Mouse (Mus musculus): ENCODE measurements around the gene Rabep1. TPM values are rescaled to one million over a fixed set of nuclear protein-coding genes. Genes with fewer than 3 reads are reported as not detected.
"Not testable (repeated sequence)": the region's sequence is repeated elsewhere in the genome, so short reads cannot be mapped to it uniquely, and the experiment has no call there.

The Rabep1 gene
- polyA plus RNA-seq, 1 experiment from 2014 or later, result 80.3 TPM

DNA sequence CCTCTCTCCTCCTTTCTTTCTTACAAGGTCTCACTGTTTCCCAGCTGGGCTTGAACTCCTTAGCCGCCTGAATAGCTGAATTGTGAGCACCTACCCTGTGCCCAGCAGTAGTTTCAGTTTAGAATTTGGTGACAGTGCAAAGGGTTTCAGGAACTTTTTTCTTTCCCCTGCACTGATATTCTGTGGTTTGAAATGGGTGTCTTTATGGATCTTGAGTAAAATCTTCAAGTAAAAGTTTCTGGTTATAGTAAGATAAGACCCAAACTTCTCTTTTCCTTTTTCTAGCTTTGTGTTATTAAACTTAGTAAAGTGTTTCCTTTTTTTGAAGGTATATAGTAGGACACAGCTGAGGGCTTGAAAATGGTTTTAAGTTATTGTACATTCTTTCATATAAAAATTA, 26.5 kb downstream of the Rabep1 start:
- H3K4me2 ChIP-seq, result no peak overlapping the region
- H3K9me3 ChIP-seq, result no peaks in the 10 kb centered on the region
- no peak overlapping the region for H3K27ac ChIP-seq (replicated peaks)
- H3K36me3 ChIP-seq, result no peaks in the 10 kb centered on the region; the same call in 1 of the 2 replicates
- WGBS, result 64% methylated on average over 1 of the region's 1 CpGs
- ATAC-seq (ENCODE audit: low read depth), result no peak
- no peak overlapping the region for H3K9ac ChIP-seq
- peaks cover 14% of the 10 kb centered on the region for H3K4me1 ChIP-seq (replicated peaks)
- H3K4me3 ChIP-seq, result no peak overlapping the region
- H3K27me3 ChIP-seq, result no peaks in the 10 kb centered on the region

DNA sequence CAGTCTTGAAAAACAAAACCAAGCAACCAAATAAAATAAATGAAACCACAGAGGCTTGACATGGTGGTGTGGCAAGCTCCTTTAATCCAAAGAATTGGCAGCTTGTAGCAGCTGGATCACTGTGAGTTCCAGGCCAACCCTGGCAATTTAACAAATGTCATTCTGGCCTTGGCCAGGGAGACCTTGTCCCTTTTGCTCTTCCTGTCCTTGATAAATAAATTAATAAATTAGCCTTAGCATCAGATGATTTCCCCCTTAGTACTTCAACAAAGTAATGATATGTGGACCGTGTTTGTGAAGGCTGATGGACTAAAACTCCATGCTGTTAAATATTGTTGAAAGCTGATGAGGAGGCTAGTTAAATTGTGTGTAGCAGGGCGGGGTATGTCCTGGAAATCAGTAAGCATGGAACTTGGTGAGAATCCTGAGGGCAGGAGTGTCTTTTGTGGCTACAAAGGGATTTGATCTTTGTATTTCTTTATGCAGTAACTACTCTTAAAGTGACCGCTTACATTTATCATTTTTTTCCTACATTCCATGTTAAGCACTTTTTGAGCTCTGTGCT, 27.3 kb downstream of the Rabep1 start:
- Histone ChIP-seq H3K27me3 (no peaks in the 10 kb centered on the region), H3K4me3 (no peak overlapping the region), H3K4me2 (no peak overlapping the region), H3K36me3 (no peaks in the 10 kb centered on the region; the same call in 1 of the 2 replicates), H3K4me1 (replicated peaks) (peaks cover 14% of the 10 kb centered on the region), H3K9me3 (no peaks in the 10 kb centered on the region), H3K27ac (replicated peaks) (no peak overlapping the region), H3K9ac (no peak overlapping the region)
- 91% methylated on average over 3 of the region's 3 CpGs for WGBS
- ATAC-seq (ENCODE audit: low read depth), result no peak

DNA sequence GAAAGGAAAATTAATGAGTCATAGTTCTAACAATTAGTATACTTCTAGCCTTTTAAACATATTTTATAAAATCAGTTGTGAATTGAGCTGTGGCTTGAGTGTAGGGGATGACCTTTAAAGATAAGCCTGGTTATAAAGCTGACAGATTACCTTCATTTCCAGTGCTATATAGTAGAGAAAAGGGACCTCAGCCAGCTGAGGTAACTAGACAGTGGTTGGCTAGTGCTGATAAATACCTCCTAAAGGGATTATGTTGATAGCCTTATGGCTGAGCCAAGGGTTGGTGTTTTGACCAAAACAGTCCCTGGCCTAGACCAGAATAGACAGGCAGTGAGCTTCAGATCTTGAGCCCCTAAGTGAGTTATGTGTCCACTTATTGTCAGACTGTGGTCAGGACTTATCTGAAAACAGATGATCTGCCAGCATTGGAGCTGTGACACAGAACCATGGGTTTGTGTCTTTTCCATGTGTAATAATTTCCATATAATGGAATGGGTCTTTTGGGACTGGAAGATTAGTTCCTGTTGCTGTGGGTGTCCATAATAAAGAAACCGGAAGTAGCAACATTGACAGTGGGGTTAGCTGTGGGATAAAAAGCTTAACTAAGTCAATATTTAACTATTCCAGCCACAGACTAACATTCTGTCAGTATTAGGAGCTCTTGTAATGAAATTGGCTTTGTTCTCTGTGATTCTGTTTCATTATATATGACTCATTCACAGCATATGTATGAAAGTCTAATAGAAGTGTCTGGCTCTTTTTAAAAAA, 29.5 kb downstream of the Rabep1 start:
- Histone ChIP-seq H3K4me2 (no peak overlapping the region), H3K36me3 (peaks cover under 1% of the 10 kb centered on the region; the same call in 1 of the 2 replicates), H3K4me1 (replicated peaks) (peaks cover 14% of the 10 kb centered on the region), H3K4me3 (no peak overlapping the region), H3K27me3 (no peaks in the 10 kb centered on the region), H3K9me3 (no peaks in the 10 kb centered on the region), H3K27ac (replicated peaks) (no peak overlapping the region), H3K9ac (no peak overlapping the region)
- no peak for ATAC-seq (ENCODE audit: low read depth)
- 60% methylated on average over 1 of the region's 1 CpGs for WGBS

DNA sequence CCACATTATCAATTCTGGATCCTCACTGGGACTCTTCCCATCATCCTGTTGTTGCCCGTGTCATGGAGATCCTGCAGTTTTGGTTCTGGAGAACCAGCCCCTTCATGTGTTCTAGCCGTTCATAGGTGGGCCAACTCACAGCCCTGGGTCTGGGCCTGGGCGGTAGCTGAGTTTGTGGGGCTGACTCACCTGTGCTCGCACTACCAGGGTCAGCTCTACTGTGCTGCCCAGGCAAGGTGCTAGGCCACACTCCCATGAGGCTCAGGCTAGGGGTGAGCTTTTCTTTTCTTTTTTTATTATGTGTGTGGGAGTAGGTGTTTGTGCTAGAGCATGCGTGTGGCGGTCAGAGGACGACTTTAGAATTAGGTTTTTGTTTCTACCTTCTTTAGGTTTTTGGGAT, 33.1 kb downstream of the Rabep1 start:
- Histone ChIP-seq H3K9ac (no peak overlapping the region), H3K4me3 (no peak overlapping the region), H3K4me1 (replicated peaks) (peaks cover 7% of the 10 kb centered on the region), H3K27me3 (no peaks in the 10 kb centered on the region), H3K4me2 (no peak overlapping the region), H3K27ac (replicated peaks) (no peak overlapping the region), H3K36me3 (peaks cover 11% of the 10 kb centered on the region), H3K9me3 (no peaks in the 10 kb centered on the region)
- no peak for ATAC-seq (ENCODE audit: low read depth)
- 95% methylated on average over 7 of the region's 7 CpGs for WGBS

DNA sequence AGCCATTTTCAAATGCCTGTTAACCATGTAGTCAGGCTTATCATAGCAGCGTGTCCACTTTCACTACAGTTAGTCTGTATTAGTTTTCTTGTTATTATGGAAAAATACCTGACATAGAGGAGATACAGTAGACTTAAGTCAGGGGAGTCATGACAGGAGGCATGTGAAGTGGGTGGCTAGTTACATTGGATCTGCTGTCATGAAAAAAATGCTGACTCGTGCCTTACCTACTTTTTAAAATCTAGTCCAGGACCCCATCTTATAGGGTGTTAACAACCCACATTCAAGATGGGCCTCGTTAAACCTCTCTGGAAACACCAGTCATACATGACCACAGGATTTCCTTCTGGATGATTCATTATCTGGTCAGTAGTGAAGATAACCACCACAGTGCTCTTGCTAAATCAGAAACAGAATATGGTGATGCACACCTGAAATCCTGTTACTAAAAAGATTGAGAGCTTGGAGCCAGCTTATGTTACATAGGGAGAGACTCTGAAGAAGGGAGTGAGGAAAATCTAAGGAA, 38.4 kb downstream of the Rabep1 start:
- whole genome bisulfite sequencing, result 95% methylated on average over 3 of the region's 3 CpGs
- no peak for ATAC-seq (ENCODE audit: low read depth)
- no peak overlapping the region for H3K4me3 ChIP-seq
- no peak overlapping the region for H3K27ac ChIP-seq (replicated peaks)
- H3K4me1 ChIP-seq (replicated peaks), result no peaks in the 10 kb centered on the region
- no peaks in the 10 kb centered on the region for H3K27me3 ChIP-seq
- H3K9me3 ChIP-seq, result no peaks in the 10 kb centered on the region
- no peak overlapping the region for H3K4me2 ChIP-seq
- peaks cover 40% of the 10 kb centered on the region for H3K36me3 ChIP-seq
- H3K9ac ChIP-seq, result no peak overlapping the region

DNA sequence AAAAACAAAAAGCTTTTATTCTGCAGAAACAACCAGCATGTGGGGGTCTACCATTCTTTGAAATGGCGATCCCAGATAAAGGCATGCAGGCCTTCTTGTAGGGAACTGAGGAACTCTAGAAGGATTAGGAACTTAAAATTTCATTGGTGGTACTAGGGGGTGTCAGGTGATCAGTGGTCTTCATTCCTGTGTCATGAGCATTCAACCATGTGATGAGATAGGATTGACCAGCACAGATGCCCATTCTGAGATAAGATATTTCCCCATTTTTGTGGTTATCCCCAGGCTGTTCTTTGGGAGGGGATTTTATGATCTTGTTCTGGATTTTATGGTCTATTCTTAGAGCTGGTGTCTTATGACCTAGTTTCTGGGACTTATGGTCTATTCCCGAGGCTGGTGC, 46.1 kb downstream of the Rabep1 start:
- H3K27me3 ChIP-seq, result no peaks in the 10 kb centered on the region

DNA sequence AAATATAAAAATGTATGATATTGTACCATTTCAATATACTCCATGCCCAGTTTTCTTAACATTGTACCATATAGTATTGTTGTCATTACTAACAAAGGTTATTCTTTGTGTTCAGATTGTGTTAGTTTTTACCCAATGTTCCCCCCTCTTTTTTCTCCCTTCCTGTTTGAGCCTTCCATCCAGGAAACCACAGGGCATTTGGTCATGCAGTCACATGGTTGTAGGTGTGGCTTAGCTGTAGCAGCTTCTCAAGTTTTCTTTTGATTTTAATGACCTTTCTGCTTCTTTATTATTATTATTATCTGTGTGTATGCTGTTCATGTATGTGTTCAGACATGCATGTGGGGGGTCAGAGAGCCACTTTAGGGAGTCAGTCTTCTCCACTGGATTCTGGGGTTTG, 47.0 kb downstream of the Rabep1 start:
- Histone ChIP-seq H3K4me2 (no peak overlapping the region), H3K36me3 (peaks cover 51% of the 10 kb centered on the region), H3K27me3 (no peaks in the 10 kb centered on the region), H3K27ac (replicated peaks) (no peak overlapping the region), H3K4me3 (no peak overlapping the region), H3K9ac (no peak overlapping the region), H3K9me3 (no peaks in the 10 kb centered on the region), H3K4me1 (replicated peaks) (no peaks in the 10 kb centered on the region)
- ATAC-seq (ENCODE audit: low read depth), result no peak

More for the DNA sequence above, 46.1 kb downstream of the Rabep1 start:
- no peak for ATAC-seq (ENCODE audit: low read depth)
- Histone ChIP-seq H3K4me3 (no peak overlapping the region), H3K9ac (no peak overlapping the region), H3K9me3 (no peaks in the 10 kb centered on the region), H3K4me1 (replicated peaks) (no peaks in the 10 kb centered on the region), H3K27ac (replicated peaks) (no peak overlapping the region), H3K4me2 (no peak overlapping the region), H3K36me3 (peaks cover 52% of the 10 kb centered on the region)
- 88% methylated on average over 2 of the region's 2 CpGs for WGBS

DNA sequence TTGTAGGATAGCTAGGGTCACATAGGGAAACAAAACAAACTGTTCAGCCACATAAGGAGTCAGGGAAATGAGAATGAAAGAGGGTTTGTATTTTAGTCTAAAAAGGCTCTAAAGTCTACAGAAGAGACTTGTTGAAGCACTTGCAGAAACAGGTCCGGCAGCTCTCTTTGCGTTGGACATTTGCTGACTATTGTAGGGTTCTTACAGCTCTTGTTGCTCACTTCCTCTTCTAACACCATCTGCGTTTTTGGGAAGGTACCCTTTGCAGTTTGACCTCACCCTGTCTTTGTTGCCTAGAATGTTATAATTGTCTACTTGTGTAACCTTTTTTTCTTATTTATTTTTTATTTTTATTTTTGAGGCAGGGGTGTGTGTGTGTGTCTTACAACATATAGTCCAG, 53.1 kb downstream of the Rabep1 start:
- no peak for ATAC-seq (ENCODE audit: low read depth)
- Histone ChIP-seq H3K4me3 (no peak overlapping the region), H3K9me3 (no peaks in the 10 kb centered on the region), H3K9ac (no peak overlapping the region), H3K4me1 (replicated peaks) (no peaks in the 10 kb centered on the region), H3K27me3 (no peaks in the 10 kb centered on the region), H3K4me2 (no peak overlapping the region), H3K36me3 (peaks cover 40% of the 10 kb centered on the region), H3K27ac (replicated peaks) (no peak overlapping the region)
- WGBS, result 98% methylated on average over 3 of the region's 3 CpGs

DNA sequence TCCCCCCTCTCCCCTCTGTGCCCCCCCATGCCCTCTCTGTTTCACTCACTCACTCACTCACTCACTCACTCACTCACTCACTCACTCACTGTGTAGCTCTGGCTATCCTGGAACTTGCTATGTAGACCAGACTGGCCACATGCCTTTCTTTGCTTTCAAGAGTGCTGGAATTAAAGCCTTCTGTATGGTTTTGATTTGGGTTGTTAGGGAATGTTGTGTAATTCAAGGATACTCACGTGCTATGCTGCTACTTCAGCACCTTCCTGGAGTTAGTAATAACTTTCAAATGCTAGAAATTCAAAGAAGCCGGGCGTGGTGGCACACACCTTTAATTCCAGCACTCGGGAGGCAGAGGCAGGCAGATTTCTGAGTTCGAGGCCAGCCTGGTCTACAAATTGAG, 53.6 kb downstream of the Rabep1 start:
- H3K36me3 ChIP-seq, result peaks cover 43% of the 10 kb centered on the region
- ATAC-seq (ENCODE audit: low read depth); H3K27me3 ChIP-seq; H3K9ac ChIP-seq; H3K4me3 ChIP-seq; H3K9me3 ChIP-seq; H3K27ac ChIP-seq (replicated peaks); H3K4me2 ChIP-seq; H3K4me1 ChIP-seq (replicated peaks): not testable (repeated sequence)
- 93% methylated on average over 5 of the region's 5 CpGs for WGBS

DNA sequence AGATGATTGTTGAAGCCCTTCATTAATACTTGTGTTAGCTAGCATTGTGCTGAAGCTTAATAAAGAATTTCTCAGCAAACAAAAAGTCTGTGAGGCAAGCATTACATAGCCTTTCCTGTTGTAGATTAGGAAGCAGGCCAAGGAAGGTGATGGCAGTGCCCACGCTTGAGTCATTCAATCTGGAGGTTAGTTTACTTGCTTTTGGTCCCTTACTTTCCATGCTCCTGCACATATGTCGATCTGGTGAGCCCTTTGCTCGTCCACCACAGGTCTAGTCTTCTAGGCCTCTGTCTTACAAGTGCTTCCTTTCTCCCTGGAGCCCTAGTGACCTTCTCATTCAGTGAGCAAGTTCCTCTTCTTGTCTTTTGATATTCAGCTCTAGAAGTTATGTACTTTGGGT, 62.1 kb downstream of the Rabep1 start:
- Histone ChIP-seq H3K4me3 (no peak overlapping the region), H3K9ac (no peak overlapping the region), H3K27me3 (no peaks in the 10 kb centered on the region), H3K4me2 (no peak overlapping the region), H3K36me3 (peaks cover 55% of the 10 kb centered on the region), H3K9me3 (no peaks in the 10 kb centered on the region), H3K4me1 (replicated peaks) (no peaks in the 10 kb centered on the region), H3K27ac (replicated peaks) (no peak overlapping the region)
- ATAC-seq (ENCODE audit: low read depth), result no peak
- 96% methylated on average over 3 of the region's 3 CpGs for WGBS

DNA sequence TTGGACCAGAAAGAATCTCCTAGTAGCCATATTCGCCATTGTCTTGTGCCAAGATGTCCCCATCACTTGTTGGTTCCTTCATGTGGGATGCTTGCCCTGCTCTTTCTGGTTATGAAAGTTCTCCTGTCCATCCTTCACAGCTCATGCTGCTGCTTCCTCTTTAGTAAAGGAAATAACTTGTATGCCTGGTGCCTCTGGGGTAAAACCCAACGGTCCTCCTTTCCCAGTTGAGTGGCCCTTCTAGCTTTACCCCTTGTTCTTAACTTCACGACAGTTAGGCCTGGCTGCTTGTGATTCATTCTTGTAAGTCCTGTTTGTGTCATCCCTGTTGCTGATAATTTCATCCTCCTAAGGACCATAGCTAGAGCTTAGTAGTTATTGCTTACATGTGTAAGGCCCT, 66.7 kb downstream of the Rabep1 start:
- Histone ChIP-seq H3K4me3 (no peak overlapping the region), H3K4me2 (no peak overlapping the region), H3K27me3 (no peaks in the 10 kb centered on the region), H3K4me1 (replicated peaks) (no peaks in the 10 kb centered on the region), H3K9me3 (no peaks in the 10 kb centered on the region), H3K9ac (no peak overlapping the region), H3K36me3 (peaks cover 53% of the 10 kb centered on the region), H3K27ac (replicated peaks) (no peak overlapping the region)
- WGBS, result 95% methylated on average over 3 of the region's 3 CpGs
- ATAC-seq (ENCODE audit: low read depth), result no peak

DNA sequence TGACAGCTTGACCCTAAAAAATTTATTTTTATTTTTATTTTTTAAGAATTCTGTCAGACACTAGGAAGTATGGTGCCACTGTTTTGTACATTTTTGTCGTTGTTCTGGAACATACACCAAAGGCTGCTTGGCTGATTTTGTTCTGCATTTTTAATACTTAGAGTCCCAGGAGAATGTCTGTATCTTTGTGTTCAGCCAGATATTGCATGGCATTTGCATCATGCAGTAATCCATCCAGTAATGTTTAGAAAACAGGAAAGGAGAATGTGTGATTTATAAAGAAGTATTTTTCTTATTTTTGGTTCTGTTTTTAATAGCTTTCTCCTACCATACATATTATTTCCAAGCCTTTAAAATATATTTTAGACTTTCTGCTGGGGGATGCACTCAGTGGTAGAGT, 67.3 kb downstream of the Rabep1 start:
- no peaks in the 10 kb centered on the region for H3K4me1 ChIP-seq (replicated peaks)
- H3K27ac ChIP-seq (replicated peaks), result no peak overlapping the region
- no peak overlapping the region for H3K4me3 ChIP-seq
- H3K27me3 ChIP-seq, result no peaks in the 10 kb centered on the region
- 98% methylated on average over 1 of the region's 1 CpGs for WGBS
- H3K9me3 ChIP-seq, result no peaks in the 10 kb centered on the region
- H3K4me2 ChIP-seq, result no peak overlapping the region
- no peak overlapping the region for H3K9ac ChIP-seq
- H3K36me3 ChIP-seq, result peaks cover 50% of the 10 kb centered on the region
- ATAC-seq (ENCODE audit: low read depth), result no peak

DNA sequence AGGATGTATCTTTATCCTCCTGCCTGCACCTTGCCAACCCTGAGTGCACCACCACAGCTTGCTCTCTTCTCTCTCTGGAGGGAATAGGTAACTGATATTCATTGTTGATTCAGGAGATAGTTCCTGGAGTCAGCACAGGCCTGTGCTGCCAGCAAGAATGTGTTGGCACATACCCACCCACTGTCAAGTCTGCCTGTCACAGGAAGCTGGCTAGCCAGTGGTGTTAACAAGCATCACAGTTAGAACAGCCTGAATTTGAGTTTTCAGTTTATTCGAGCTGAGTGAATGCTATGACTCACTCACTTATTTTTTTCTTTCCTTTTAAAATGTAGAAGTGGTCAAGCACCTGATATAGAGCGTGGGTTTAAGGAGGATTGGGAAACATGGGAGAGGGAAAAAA, 73.3 kb downstream of the Rabep1 start:
- peaks cover 52% of the 10 kb centered on the region for H3K36me3 ChIP-seq

More for the DNA sequence above, 73.3 kb downstream of the Rabep1 start:
- no peaks in the 10 kb centered on the region for H3K27me3 ChIP-seq
- no peak overlapping the region for H3K4me3 ChIP-seq
- H3K9me3 ChIP-seq, result no peaks in the 10 kb centered on the region
- no peak overlapping the region for H3K27ac ChIP-seq (replicated peaks)
- H3K4me2 ChIP-seq, result no peak overlapping the region
- no peaks in the 10 kb centered on the region for H3K4me1 ChIP-seq (replicated peaks)
- 95% methylated on average over 2 of the region's 2 CpGs for WGBS
- ATAC-seq (ENCODE audit: low read depth), result no peak
- no peak overlapping the region for H3K9ac ChIP-seq

All from neural tube, embryonic 13.5 days (tissue).